8 mouse cellular contexts compared by ENCODE assay signal in the genomic region with DNA sequence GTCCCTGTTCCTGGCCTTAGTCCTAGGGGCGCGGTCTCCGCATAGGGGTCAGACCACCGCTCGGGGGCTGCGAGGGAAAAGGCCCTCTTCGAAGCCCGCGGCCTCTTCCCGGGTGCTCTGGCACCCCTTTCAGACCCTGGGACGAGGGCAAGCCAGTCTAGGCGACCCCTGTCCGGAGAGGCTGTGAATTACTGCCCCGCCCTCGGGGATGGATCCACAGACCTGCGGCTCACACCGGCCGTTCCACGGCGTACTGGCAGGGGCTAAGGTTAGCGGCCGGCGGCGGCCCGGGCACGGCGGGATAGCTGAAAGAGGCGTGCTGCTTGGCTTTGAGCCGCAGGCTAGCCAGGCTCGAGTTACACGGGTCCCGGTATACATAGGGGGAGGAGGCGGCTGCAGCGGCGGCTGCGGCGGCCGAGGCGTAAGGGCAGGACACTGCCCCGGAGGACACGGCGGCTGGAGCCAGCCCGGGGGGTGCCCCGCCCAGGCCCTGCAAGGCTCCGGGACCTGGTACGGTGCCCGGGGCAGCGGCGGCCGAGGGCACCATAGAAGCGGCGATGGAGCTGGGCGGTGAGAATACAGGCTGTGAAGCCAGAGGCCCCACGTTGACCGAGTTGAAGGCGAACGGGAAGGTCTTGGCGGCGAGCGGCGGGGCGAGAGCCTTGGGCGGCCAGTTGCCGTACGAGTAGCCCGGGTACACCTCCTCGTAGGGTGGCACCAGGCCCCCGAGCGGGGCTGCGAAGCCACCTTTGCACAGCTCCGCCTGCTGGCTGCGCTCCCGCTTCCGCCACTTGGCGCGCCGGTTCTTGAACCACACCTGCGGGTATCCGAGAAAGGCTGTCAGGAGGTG. TPM values are rescaled to one million over a fixed set of nuclear protein-coding genes. Genes with fewer than 3 reads are reported as not detected.
A peak's percentile ranks its signal among the peaks of the same experiment; 100 is the strongest.
DNase-seq lines count a peak whose midpoint lies in the region; ATAC-seq and TF ChIP-seq lines count a peak whose summit lies in the region.

No protein-coding gene starts in this region.

- no peak overlapping the region for H3K27ac ChIP-seq in intestine, postnatal 0 days (ENCODE audit: low read depth, low read length)
- no peak overlapping the region for H3K27ac ChIP-seq in liver, embryonic 16.5 days (ENCODE audit: low read length)
- H3K27ac ChIP-seq in neural tube, embryonic 12.5 days, result no peak overlapping the region

- peak; percentile 19 to 36 for DNase-seq in left cerebral cortex, adult 18-20 months (ENCODE audit: low spot score in 2 of 2)
- DNase-seq in left cerebral cortex, adult 11 months (ENCODE audit: low spot score), result no peak
- DNase-seq in embryo, embryonic 10 days (ENCODE audit: low spot score), result peak; percentile 71
- DNase-seq in heart, adult 18-20 months, result peak; percentile 64
- peak; percentile 73 for DNase-seq in thymus, adult 18-20 months

- no peaks in the 10 kb centered on the region for H3K36me3 ChIP-seq in intestine, postnatal 0 days (ENCODE audit: control insufficient read depth, insufficient read depth)
- no peaks in the 10 kb centered on the region for H3K36me3 ChIP-seq in liver, embryonic 16.5 days (ENCODE audit: control insufficient read depth, insufficient read depth)
- no peaks in the 10 kb centered on the region for H3K36me3 ChIP-seq in neural tube, embryonic 12.5 days

- H3K27me3 ChIP-seq in intestine, postnatal 0 days (replicated peaks; ENCODE audit: control insufficient read depth, insufficient read depth, low read length), result peaks cover 68% of the 10 kb centered on the region
- H3K27me3 ChIP-seq in liver, embryonic 16.5 days (ENCODE audit: control insufficient read depth, insufficient read depth, low read depth, low read length), result peaks cover 93% of the 10 kb centered on the region
- peaks cover 83% of the 10 kb centered on the region for H3K27me3 ChIP-seq in neural tube, embryonic 12.5 days (replicated peaks)

- peak overlapping the region; percentile 46 for H3K9ac ChIP-seq in intestine, postnatal 0 days (ENCODE audit: low read depth, low read length)
- peak overlapping the region; percentile 38 for H3K9ac ChIP-seq in liver, embryonic 16.5 days (ENCODE audit: low read depth, low read length)
- peak overlapping the region; percentile 45 for H3K9ac ChIP-seq in neural tube, embryonic 12.5 days

- peak; percentile 34; the same call in 1 of the 2 replicates for ATAC-seq in intestine, postnatal 0 days
- ATAC-seq in liver, embryonic 16.5 days (ENCODE audit: low read depth), result peak; percentile 40
- ATAC-seq in neural tube, embryonic 12.5 days (ENCODE audit: low FRiP score, low read depth), result peak; percentile 65

- peak; percentile 73 for TF ChIP-seq CTCF in intestine, postnatal 0 days (IDR thresholded peaks at IDR 0.05; ENCODE audit: low read depth)

- no peaks in the 10 kb centered on the region for H3K9me3 ChIP-seq in intestine, postnatal 0 days (ENCODE audit: control insufficient read depth)
- H3K9me3 ChIP-seq in liver, embryonic 16.5 days (replicated peaks; ENCODE audit: control insufficient read depth, low read length), result no peaks in the 10 kb centered on the region
- no peaks in the 10 kb centered on the region for H3K9me3 ChIP-seq in neural tube, embryonic 12.5 days

- H3K4me2 ChIP-seq in intestine, postnatal 0 days (replicated peaks; ENCODE audit: low read depth), result peak overlapping the region; percentile 99
- peak overlapping the region; percentile 90 for H3K4me2 ChIP-seq in liver, embryonic 16.5 days (ENCODE audit: low read depth, low read length)
- peak overlapping the region; percentile 94 for H3K4me2 ChIP-seq in neural tube, embryonic 12.5 days (replicated peaks)

- H3K4me3 ChIP-seq in intestine, postnatal 0 days (ENCODE audit: low read depth, low read length), result peak overlapping the region; percentile 51
- peak overlapping the region; percentile 62 for H3K4me3 ChIP-seq in liver, embryonic 16.5 days (ENCODE audit: low read depth, low read length)
- peak overlapping the region; percentile 47 for H3K4me3 ChIP-seq in neural tube, embryonic 12.5 days

- under 1% methylated on average over 79 of the region's 79 CpGs for WGBS in intestine, postnatal 0 days
- under 1% methylated on average over 78 of the region's 79 CpGs for WGBS in liver, embryonic 16.5 days (ENCODE audit: insufficient replicate concordance)
- under 1% methylated on average over 79 of the region's 79 CpGs for WGBS in neural tube, embryonic 12.5 days

- peaks cover 10% of the 10 kb centered on the region; the same call in 1 of the 2 replicates for H3K4me1 ChIP-seq in intestine, postnatal 0 days (replicated peaks; ENCODE audit: control insufficient read depth, insufficient read depth, low read length)
- H3K4me1 ChIP-seq in liver, embryonic 16.5 days (ENCODE audit: control insufficient read depth, low read depth, low read length), result peaks cover 26% of the 10 kb centered on the region
- peaks cover 25% of the 10 kb centered on the region for H3K4me1 ChIP-seq in neural tube, embryonic 12.5 days

RNA-seq across cellular contexts. Expression of a gene that starts 4.3 kb away (rescaled TPM):
- total RNA-seq in left cerebral cortex, adult 18-20 months (2021), result not detected
- 1 to 10 TPM in 1 of 2 experiments, not detected in 1; 5.1 TPM for total RNA-seq in heart, adult 18-20 months (2021)
- polyA plus RNA-seq in intestine, postnatal 0 days (2015; fragmentation: Nextera tagmentation; extraction: Ambion mirVana), result not detected in 2 replicates
- polyA plus RNA-seq in liver, embryonic 16.5 days (2015; fragmentation: Nextera tagmentation; extraction: Ambion mirVana), result 0.06 and 0.19 TPM in 2 replicates
- polyA plus RNA-seq in neural tube, embryonic 12.5 days (2016; fragmentation: Nextera tagmentation; extraction: Ambion mirVana), result 0.20 TPM in 1 of 2 replicates, not detected in the other

RNA-seq across cellular contexts. Expression of a gene that starts 12.1 kb away (rescaled TPM):
- total RNA-seq in left cerebral cortex, adult 18-20 months (2021), result not detected
- total RNA-seq in heart, adult 18-20 months (2021), result 1 to 10 TPM; 1.1 to 1.3 TPM
- not detected in 2 replicates for polyA plus RNA-seq in intestine, postnatal 0 days (2015; fragmentation: Nextera tagmentation; extraction: Ambion mirVana)
- polyA plus RNA-seq in liver, embryonic 16.5 days (2015; fragmentation: Nextera tagmentation; extraction: Ambion mirVana), result 0.14 TPM in 1 of 2 replicates, not detected in the other
- 2.7 and 3.0 TPM in 2 replicates for polyA plus RNA-seq in neural tube, embryonic 12.5 days (2016; fragmentation: Nextera tagmentation; extraction: Ambion mirVana)

RNA-seq across cellular contexts. Expression of a gene that starts 16.3 kb away (rescaled TPM):
- 10 to 100 TPM; 84.6 to 86.4 TPM for total RNA-seq in left cerebral cortex, adult 18-20 months (2021)
- 10 to 100 TPM; 38.4 to 41.8 TPM for total RNA-seq in heart, adult 18-20 months (2021)
- 28.0 and 32.1 TPM in 2 replicates for polyA plus RNA-seq in intestine, postnatal 0 days (2015; fragmentation: Nextera tagmentation; extraction: Ambion mirVana)
- 14.8 and 15.3 TPM in 2 replicates for polyA plus RNA-seq in liver, embryonic 16.5 days (2015; fragmentation: Nextera tagmentation; extraction: Ambion mirVana)
- polyA plus RNA-seq in neural tube, embryonic 12.5 days (2016; fragmentation: Nextera tagmentation; extraction: Ambion mirVana), result 72.8 and 85.6 TPM in 2 replicates
